17 mouse cellular contexts compared by ENCODE assay signal in the genomic region with DNA sequence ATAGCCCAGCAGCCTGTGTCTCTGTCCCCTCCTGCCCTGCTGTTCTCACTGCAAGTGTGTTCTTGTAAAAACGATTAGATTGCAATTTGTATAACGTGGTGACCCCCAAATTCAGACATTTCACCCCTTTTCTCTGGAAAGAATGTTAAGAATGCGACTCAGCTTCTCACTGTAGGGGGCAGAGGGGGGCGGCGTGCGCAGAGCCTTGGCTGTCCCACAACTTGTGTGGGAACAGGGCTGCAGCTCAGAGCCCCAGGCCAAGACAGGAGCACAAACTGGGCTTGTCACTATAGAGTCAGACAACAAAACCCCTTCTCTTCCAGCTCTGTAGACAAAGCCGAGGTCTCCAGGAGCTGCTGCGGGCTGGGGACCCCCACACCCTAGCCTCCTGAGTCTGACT. TPM values are rescaled to one million over a fixed set of nuclear protein-coding genes. Genes with fewer than 3 reads are reported as not detected.
DNase-seq lines count a peak whose midpoint lies in the region; ATAC-seq lines count a peak whose summit lies in the region.
"Had no signal": no experiment of that assay in that cellular context is flagged by ENCODE, and none has a peak within 500 bp of the region (broad histone marks: within the 10 kb centered on the region; RNA-seq: fewer than 3 reads in every experiment).

No protein-coding gene starts in this region.

- no peak overlapping the region for H3K4me2 ChIP-seq in hindbrain, embryonic 14.5 days (replicated peaks)
- H3K4me2 ChIP-seq in midbrain, embryonic 12.5 days (replicated peaks): no peak overlapping the region
- H3K4me2 ChIP-seq in midbrain, embryonic 16.5 days (ENCODE audit: low read length): no peak overlapping the region
- no peak overlapping the region for H3K4me2 ChIP-seq in embryonic facial prominence, embryonic 14.5 days (ENCODE audit: low read depth, low read length)
- H3K4me2 ChIP-seq in limb, embryonic 15.5 days: no peak overlapping the region
- H3K4me2 ChIP-seq: liver, embryonic 15.5 days had no signal

- no peak overlapping the region for H3K9ac ChIP-seq in hindbrain, embryonic 14.5 days
- no peak overlapping the region for H3K9ac ChIP-seq in midbrain, embryonic 12.5 days (replicated peaks)
- no peak overlapping the region for H3K9ac ChIP-seq in midbrain, embryonic 16.5 days (ENCODE audit: low read depth, low read length)
- H3K9ac ChIP-seq in embryonic facial prominence, embryonic 14.5 days (ENCODE audit: low read depth, low read length): peak overlapping the region; percentile 28; the same call in 1 of the 2 replicates
- H3K9ac ChIP-seq in limb, embryonic 15.5 days: no peak overlapping the region
- H3K9ac ChIP-seq: liver, embryonic 15.5 days had no signal

- WGBS in hindbrain, embryonic 10.5 days: 8% methylated on average over 8 of the region's 8 CpGs
- 11% methylated on average over 8 of the region's 8 CpGs for WGBS in hindbrain, embryonic 14.5 days
- 10% methylated on average over 8 of the region's 8 CpGs for WGBS in midbrain, embryonic 12.5 days
- WGBS in midbrain, embryonic 16.5 days: 15% methylated on average over 8 of the region's 8 CpGs
- 9% methylated on average over 8 of the region's 8 CpGs for WGBS in embryonic facial prominence, embryonic 14.5 days
- 31% methylated on average over 8 of the region's 8 CpGs for WGBS in limb, embryonic 15.5 days

- no peak; the same call in 1 of the 2 replicates for ATAC-seq in hindbrain, embryonic 14.5 days (ENCODE audit: low FRiP score)
- no peak for ATAC-seq in midbrain, embryonic 12.5 days (ENCODE audit: low FRiP score, low read depth)
- ATAC-seq in midbrain, embryonic 16.5 days: no peak
- ATAC-seq in embryonic facial prominence, embryonic 14.5 days (ENCODE audit: low read depth): no peak
- ATAC-seq in limb, embryonic 15.5 days (ENCODE audit: insufficient number of reproducible peaks, low FRiP score, low TSS enrichment, low read depth): no peak

- no peak overlapping the region for H3K4me3 ChIP-seq in hindbrain, embryonic 10.5 days
- no peak overlapping the region for H3K4me3 ChIP-seq in hindbrain, embryonic 14.5 days (replicated peaks; ENCODE audit: low read length)
- no peak overlapping the region for H3K4me3 ChIP-seq in midbrain, embryonic 12.5 days
- no peak overlapping the region for H3K4me3 ChIP-seq in midbrain, embryonic 16.5 days (ENCODE audit: low read depth, low read length)
- H3K4me3 ChIP-seq in embryonic facial prominence, embryonic 14.5 days (ENCODE audit: low read depth, low read length): no peak overlapping the region
- H3K4me3 ChIP-seq in limb, embryonic 15.5 days: no peak overlapping the region
- H3K4me3 ChIP-seq: erythroblast, embryonic 14.5 days; heart, adult 2 months; liver, embryonic 15.5 days; myocyte had no signal

- peaks cover 97% of the 10 kb centered on the region for H3K27me3 ChIP-seq in hindbrain, embryonic 10.5 days (ENCODE audit: insufficient read depth, poor library complexity, severe bottlenecking)
- H3K27me3 ChIP-seq in hindbrain, embryonic 14.5 days (ENCODE audit: control insufficient read depth, insufficient read depth, low read length): no peaks in the 10 kb centered on the region
- H3K27me3 ChIP-seq in midbrain, embryonic 12.5 days: peaks cover 88% of the 10 kb centered on the region
- peaks cover 4% of the 10 kb centered on the region; the same call in 1 of the 2 replicates for H3K27me3 ChIP-seq in midbrain, embryonic 16.5 days (ENCODE audit: control insufficient read depth, insufficient read depth, low read depth, low read length)
- no peaks in the 10 kb centered on the region for H3K27me3 ChIP-seq in embryonic facial prominence, embryonic 14.5 days (replicated peaks; ENCODE audit: control insufficient read depth, insufficient read depth, low read length)
- H3K27me3 ChIP-seq in limb, embryonic 15.5 days: no peaks in the 10 kb centered on the region
- H3K27me3 ChIP-seq: liver, embryonic 15.5 days had no signal

- peak; percentile 40 for DNase-seq in hindbrain, embryonic 10.5 days (ENCODE audit: low spot score)
- DNase-seq in hindbrain, embryonic 14.5 days (ENCODE audit: low spot score): no peak
- no peak for DNase-seq in embryonic facial prominence, embryonic 14.5 days (ENCODE audit: low spot score)
- DNase-seq in adrenal gland, postnatal 10 days: no peak
- DNase-seq in spleen, adult 18-20 months: no peak
- DNase-seq: adrenal gland, postnatal 25 days; cerebellum, postnatal 25 days; heart, adult 2 months; thymus, postnatal 25 days had no signal

- peaks cover 3% of the 10 kb centered on the region; the same call in 1 of the 2 replicates for H3K9me3 ChIP-seq in hindbrain, embryonic 10.5 days
- no peaks in the 10 kb centered on the region for H3K9me3 ChIP-seq in hindbrain, embryonic 14.5 days (ENCODE audit: control insufficient read depth, low read length)
- no peaks in the 10 kb centered on the region for H3K9me3 ChIP-seq in midbrain, embryonic 12.5 days
- no peaks in the 10 kb centered on the region for H3K9me3 ChIP-seq in midbrain, embryonic 16.5 days (replicated peaks; ENCODE audit: control insufficient read depth, low read length, poor library complexity, severe bottlenecking)
- no peaks in the 10 kb centered on the region for H3K9me3 ChIP-seq in embryonic facial prominence, embryonic 14.5 days (ENCODE audit: control insufficient read depth, low read length)
- no peaks in the 10 kb centered on the region for H3K9me3 ChIP-seq in limb, embryonic 15.5 days
- H3K9me3 ChIP-seq: G1E; liver, embryonic 15.5 days had no signal

- peak overlapping the region; percentile 75 for H3K27ac ChIP-seq in hindbrain, embryonic 10.5 days
- H3K27ac ChIP-seq in hindbrain, embryonic 14.5 days: no peak overlapping the region
- H3K27ac ChIP-seq in midbrain, embryonic 12.5 days (replicated peaks): peak overlapping the region; percentile 42; the same call in 1 of the 2 replicates
- no peak overlapping the region for H3K27ac ChIP-seq in midbrain, embryonic 16.5 days (ENCODE audit: low read length)
- H3K27ac ChIP-seq in embryonic facial prominence, embryonic 14.5 days (replicated peaks; ENCODE audit: low read depth, low read length): no peak overlapping the region
- H3K27ac ChIP-seq in limb, embryonic 15.5 days: 0 out of 2 replicates have a peak overlapping the region, but pooled peaks have one; percentile 0
- H3K27ac ChIP-seq: heart, adult 2 months; liver, embryonic 15.5 days; macrophage had no signal

- peaks cover 39% of the 10 kb centered on the region for H3K36me3 ChIP-seq in hindbrain, embryonic 10.5 days
- H3K36me3 ChIP-seq in hindbrain, embryonic 14.5 days (replicated peaks; ENCODE audit: control insufficient read depth, insufficient read depth): peaks cover 20% of the 10 kb centered on the region
- H3K36me3 ChIP-seq in midbrain, embryonic 12.5 days: peaks cover 21% of the 10 kb centered on the region
- H3K36me3 ChIP-seq in midbrain, embryonic 16.5 days (ENCODE audit: control insufficient read depth, insufficient read depth, low read length): peaks cover 14% of the 10 kb centered on the region
- peaks cover 24% of the 10 kb centered on the region for H3K36me3 ChIP-seq in embryonic facial prominence, embryonic 14.5 days (ENCODE audit: control insufficient read depth, insufficient read depth, low read length)
- H3K36me3 ChIP-seq in limb, embryonic 15.5 days: peaks cover 25% of the 10 kb centered on the region

- H3K4me1 ChIP-seq in hindbrain, embryonic 10.5 days (replicated peaks): peaks cover 58% of the 10 kb centered on the region
- H3K4me1 ChIP-seq in hindbrain, embryonic 14.5 days (replicated peaks; ENCODE audit: control insufficient read depth, insufficient read depth, low read length): peaks cover 11% of the 10 kb centered on the region
- H3K4me1 ChIP-seq in midbrain, embryonic 12.5 days: peaks cover 22% of the 10 kb centered on the region
- peaks cover 13% of the 10 kb centered on the region for H3K4me1 ChIP-seq in midbrain, embryonic 16.5 days (ENCODE audit: control insufficient read depth, insufficient read depth, low read length)
- H3K4me1 ChIP-seq in embryonic facial prominence, embryonic 14.5 days (ENCODE audit: control insufficient read depth, insufficient read depth, low read length): peaks cover 8% of the 10 kb centered on the region; the same call in 1 of the 2 replicates
- peaks cover 22% of the 10 kb centered on the region for H3K4me1 ChIP-seq in limb, embryonic 15.5 days

RNA-seq across cellular contexts. Expression of gene Gm17018, which starts 21.7 kb away (rescaled TPM):
- polyA plus RNA-seq in hindbrain, embryonic 10.5 days (2016; fragmentation: Nextera tagmentation; extraction: Ambion mirVana): 48.8 and 62.1 TPM in 2 replicates
- 75.5 and 87.4 TPM in 2 replicates for polyA plus RNA-seq in hindbrain, embryonic 14.5 days (2014; fragmentation: Nextera tagmentation; extraction: Ambion mirVana)
- polyA plus RNA-seq in midbrain, embryonic 12.5 days (2016; fragmentation: Nextera tagmentation; extraction: Ambion mirVana): 41.4 and 41.9 TPM in 2 replicates
- 66.9 and 75.8 TPM in 2 replicates for polyA plus RNA-seq in midbrain, embryonic 16.5 days (2015; fragmentation: Nextera tagmentation; extraction: Ambion mirVana)
- 40.9 and 44.8 TPM in 2 replicates for polyA plus RNA-seq in embryonic facial prominence, embryonic 14.5 days (2014; fragmentation: Nextera tagmentation; extraction: Ambion mirVana)
- 33.1 and 34.0 TPM in 2 replicates for polyA plus RNA-seq in limb, embryonic 15.5 days (2015; fragmentation: Nextera tagmentation; extraction: Ambion mirVana)
- total RNA-seq in adrenal gland, postnatal 10 days (2021): 10 to 100 TPM; 21.0 to 22.5 TPM

RNA-seq across cellular contexts. Expression of gene Poll, which starts 21.8 kb away (rescaled TPM):
- 21.5 and 21.6 TPM in 2 replicates for polyA plus RNA-seq in hindbrain, embryonic 10.5 days (2016; fragmentation: Nextera tagmentation; extraction: Ambion mirVana)
- polyA plus RNA-seq in hindbrain, embryonic 14.5 days (2014; fragmentation: Nextera tagmentation; extraction: Ambion mirVana): 9.7 and 12.3 TPM in 2 replicates
- 15.9 and 17.0 TPM in 2 replicates for polyA plus RNA-seq in midbrain, embryonic 12.5 days (2016; fragmentation: Nextera tagmentation; extraction: Ambion mirVana)
- 12.7 and 13.3 TPM in 2 replicates for polyA plus RNA-seq in midbrain, embryonic 16.5 days (2015; fragmentation: Nextera tagmentation; extraction: Ambion mirVana)
- 11.1 and 12.2 TPM in 2 replicates for polyA plus RNA-seq in embryonic facial prominence, embryonic 14.5 days (2014; fragmentation: Nextera tagmentation; extraction: Ambion mirVana)
- polyA plus RNA-seq in limb, embryonic 15.5 days (2015; fragmentation: Nextera tagmentation; extraction: Ambion mirVana): 12.6 and 13.0 TPM in 2 replicates
- 10 to 100 TPM in 1 of 2 experiments, 1 to 10 TPM in 1; 9.0 to 10.7 TPM for total RNA-seq in adrenal gland, postnatal 10 days (2021)

Comparison
In these comparisons a context has a peak if more than half of its experiments do, and no peak if none do; other contexts are left out.
1. H3K27ac ChIP-seq: peak in hindbrain, embryonic 10.5 days (single experiment), midbrain, embryonic 12.5 days (single experiment) and limb, embryonic 15.5 days (single experiment); none in hindbrain, embryonic 14.5 days (single experiment), midbrain, embryonic 16.5 days (single experiment) and embryonic facial prominence, embryonic 14.5 days (single experiment).